ENCODE assay signal across 8 mouse cellular contexts in genomic region chr13:114388211-114388965, GRCm38 (mm10). TPM values are rescaled to one million over a fixed set of nuclear protein-coding genes. Genes with fewer than 3 reads are reported as not detected.
DNase-seq lines count a peak whose midpoint lies in the region; ATAC-seq and TF ChIP-seq lines count a peak whose summit lies in the region.

Gene Ndufs4, minus strand, starts transcription at chr13:114388258.

- 39% methylated on average over 13 of the region's 13 CpGs for WGBS in lung, embryonic 14.5 days

- TF ChIP-seq CTCF in lung, embryonic 14.5 days (IDR thresholded peaks at IDR 0.05; ENCODE audit: low read depth), result no peak

- H3K4me3 ChIP-seq in lung, embryonic 14.5 days (ENCODE audit: low read depth, low read length), result peak within 1 kb of the TSS; percentile 95
- H3K4me3 ChIP-seq in megakaryocyte, embryonic 14.5 days (replicated peaks), result peak within 1 kb of the TSS; percentile 94

- 0 out of 2 replicates have a peak, but pooled peaks have one; percentile 16 for ATAC-seq in lung, embryonic 14.5 days (ENCODE audit: insufficient read depth)
- no peak for ATAC-seq in inflammation-experienced regulatory T-cells, adult 6 months

- H3K9me3 ChIP-seq in lung, embryonic 14.5 days (ENCODE audit: low read depth, low read length), result no peaks in the 10 kb centered on the region
- H3K9me3 ChIP-seq in megakaryocyte, embryonic 14.5 days, result no peaks in the 10 kb centered on the region

- H3K4me1 ChIP-seq in lung, embryonic 14.5 days (ENCODE audit: insufficient read depth), result no peaks in the 10 kb centered on the region
- H3K4me1 ChIP-seq in megakaryocyte, embryonic 14.5 days, result peaks cover 22% of the 10 kb centered on the region

- peak within 1 kb of the TSS; percentile 84 for H3K9ac ChIP-seq in lung, embryonic 14.5 days

- H3K4me2 ChIP-seq in lung, embryonic 14.5 days, result peak within 1 kb of the TSS; percentile 83

- H3K27ac ChIP-seq in lung, embryonic 14.5 days (ENCODE audit: low read depth), result peak within 1 kb of the TSS; percentile 60; the same call in 1 of the 2 replicates

- no peaks in the 10 kb centered on the region for H3K27me3 ChIP-seq in lung, embryonic 14.5 days (ENCODE audit: insufficient read depth, low read length)
- H3K27me3 ChIP-seq in megakaryocyte, embryonic 14.5 days (replicated peaks), result no peaks in the 10 kb centered on the region

- no peak for DNase-seq in lung, embryonic 14.5 days
- DNase-seq in lung, postnatal 14 days, result no peak
- no peak for DNase-seq in adrenal gland, postnatal 14 days
- no peak for DNase-seq in gastrocnemius, postnatal 10 days
- DNase-seq in cerebellum, postnatal 10 days, result no peak
- DNase-seq in right cerebral cortex, postnatal 36 days (ENCODE audit: low spot score in 2 of 2), result no peak

- H3K36me3 ChIP-seq in lung, embryonic 14.5 days (ENCODE audit: insufficient read depth), result no peaks in the 10 kb centered on the region
- peaks cover 7% of the 10 kb centered on the region for H3K36me3 ChIP-seq in megakaryocyte, embryonic 14.5 days (replicated peaks; ENCODE audit: low read length)

RNA-seq across cellular contexts. Expression of gene Ndufs4, which starts in this region (rescaled TPM):
- polyA plus RNA-seq in lung, embryonic 14.5 days (2014; fragmentation: Nextera tagmentation; extraction: Ambion mirVana), result 258 and 266 TPM in 2 replicates
- 345 and 369 TPM in 2 replicates for total RNA-seq in adrenal gland, postnatal 14 days (2021)
- 100 to 1,000 TPM; 332 to 384 TPM for total RNA-seq in gastrocnemius, postnatal 10 days (2021)
- polyA plus RNA-seq in inflammation-experienced regulatory T-cells, adult 6 months (2017; shearing (Covaris generic)), result 100 to 1,000 TPM; 167 to 224 (median 174) TPM
- polyA plus RNA-seq in megakaryocyte, embryonic 14.5 days (2012; ENCODE audit: insufficient read depth, low replicate concordance), result 11.4 TPM in 1 of 2 replicates, not detected in the other

Comparison
In these comparisons a context has a peak if more than half of its experiments do, and no peak if none do; other contexts are left out.
1. RNA of gene Ndufs4 (polyA plus RNA-seq): 258 to 266 TPM in lung, embryonic 14.5 days and 167 to 224 TPM in inflammation-experienced regulatory T-cells, adult 6 months; 11.4 TPM in megakaryocyte, embryonic 14.5 days; every median in the first group is over 10 times any median in the second.